Comparison of ENCODE assay signal across 7 mouse cellular contexts in genomic region chr19:60611525-60612215, GRCm38 (mm10). TPM values are rescaled to one million over a fixed set of nuclear protein-coding genes. Genes with fewer than 3 reads are reported as not detected.
A peak's percentile ranks its signal among the peaks of the same experiment; 100 is the strongest.
DNase-seq lines count a peak whose midpoint lies in the region; ATAC-seq and TF ChIP-seq lines count a peak whose summit lies in the region.

No protein-coding gene starts in this region.

- no peaks in the 10 kb centered on the region for H3K36me3 ChIP-seq in hindbrain, embryonic 11.5 days (ENCODE audit: control insufficient read depth, insufficient read depth, low read length)
- no peaks in the 10 kb centered on the region for H3K36me3 ChIP-seq in hindbrain, embryonic 14.5 days (replicated peaks; ENCODE audit: control insufficient read depth, insufficient read depth)
- H3K36me3 ChIP-seq in ES-Bruce4 (ENCODE audit: control insufficient read depth, insufficient read depth, low read length, poor library complexity, severe bottlenecking) = no peaks in the 10 kb centered on the region
- no peaks in the 10 kb centered on the region for H3K36me3 ChIP-seq in embryonic facial prominence, embryonic 14.5 days (ENCODE audit: control insufficient read depth, insufficient read depth, low read length)
- no peaks in the 10 kb centered on the region for H3K36me3 ChIP-seq in intestine, embryonic 15.5 days

- no peak for TF ChIP-seq EP300 in ES-Bruce4 (IDR thresholded peaks at IDR 0.05; ENCODE audit: insufficient read depth, low read depth, low read length)

- no peaks in the 10 kb centered on the region for H3K27me3 ChIP-seq in hindbrain, embryonic 11.5 days (ENCODE audit: control insufficient read depth, insufficient read depth, low read length)
- H3K27me3 ChIP-seq in hindbrain, embryonic 14.5 days (ENCODE audit: control insufficient read depth, insufficient read depth, low read length) = no peaks in the 10 kb centered on the region
- no peaks in the 10 kb centered on the region for H3K27me3 ChIP-seq in ES-Bruce4 (ENCODE audit: control insufficient read depth, insufficient read depth, low read length, poor library complexity, severe bottlenecking)
- no peaks in the 10 kb centered on the region for H3K27me3 ChIP-seq in embryonic facial prominence, embryonic 14.5 days (replicated peaks; ENCODE audit: control insufficient read depth, insufficient read depth, low read length)
- H3K27me3 ChIP-seq in intestine, embryonic 15.5 days (replicated peaks) = no peaks in the 10 kb centered on the region

- H3K4me2 ChIP-seq in hindbrain, embryonic 11.5 days (replicated peaks; ENCODE audit: low read depth, low read length) = no peak overlapping the region
- no peak overlapping the region for H3K4me2 ChIP-seq in hindbrain, embryonic 14.5 days (replicated peaks)
- H3K4me2 ChIP-seq in embryonic facial prominence, embryonic 14.5 days (ENCODE audit: low read depth, low read length) = no peak overlapping the region
- no peak overlapping the region for H3K4me2 ChIP-seq in intestine, embryonic 15.5 days (replicated peaks)

- ATAC-seq in hindbrain, embryonic 11.5 days (ENCODE audit: low FRiP score) = no peak
- no peak for ATAC-seq in hindbrain, embryonic 14.5 days (ENCODE audit: low FRiP score)
- no peak for ATAC-seq in embryonic facial prominence, embryonic 14.5 days (ENCODE audit: low read depth)
- peak; percentile 76 for ATAC-seq in megakaryocyte-erythroid progenitor cell, adult 5-6 weeks (replicated peaks; ENCODE audit: low FRiP score, low TSS enrichment, poor library complexity, severe bottlenecking)
- ATAC-seq in intestine, embryonic 15.5 days = no peak

- WGBS in hindbrain, embryonic 11.5 days = 50% methylated on average over 12 of the region's 12 CpGs
- WGBS in hindbrain, embryonic 14.5 days = 48% methylated on average over 12 of the region's 12 CpGs
- 44% methylated on average over 12 of the region's 12 CpGs for WGBS in embryonic facial prominence, embryonic 14.5 days
- WGBS in intestine, embryonic 15.5 days = 42% methylated on average over 12 of the region's 12 CpGs

- DNase-seq in hindbrain, embryonic 11.5 days (ENCODE audit: low spot score) = peak; percentile 20
- DNase-seq in hindbrain, embryonic 14.5 days (ENCODE audit: low spot score) = no peak
- DNase-seq in 3T3-L1 (ENCODE audit: low read depth, low spot score) = peak; percentile 43
- DNase-seq in embryonic facial prominence, embryonic 14.5 days (ENCODE audit: low spot score) = peak; percentile 14

- H3K4me1 ChIP-seq in hindbrain, embryonic 11.5 days (replicated peaks; ENCODE audit: control insufficient read depth, insufficient read depth, low read length) = no peaks in the 10 kb centered on the region
- no peaks in the 10 kb centered on the region for H3K4me1 ChIP-seq in hindbrain, embryonic 14.5 days (replicated peaks; ENCODE audit: control insufficient read depth, insufficient read depth, low read length)
- no peaks in the 10 kb centered on the region for H3K4me1 ChIP-seq in ES-Bruce4 (ENCODE audit: control insufficient read depth, insufficient read depth, low read length)
- no peaks in the 10 kb centered on the region for H3K4me1 ChIP-seq in embryonic facial prominence, embryonic 14.5 days (ENCODE audit: control insufficient read depth, insufficient read depth, low read length)
- no peaks in the 10 kb centered on the region for H3K4me1 ChIP-seq in intestine, embryonic 15.5 days (replicated peaks)

- H3K9ac ChIP-seq in hindbrain, embryonic 11.5 days (ENCODE audit: low read depth, low read length) = no peak overlapping the region
- no peak overlapping the region for H3K9ac ChIP-seq in hindbrain, embryonic 14.5 days
- H3K9ac ChIP-seq in ES-Bruce4 (ENCODE audit: low read depth, poor library complexity, severe bottlenecking) = no peak overlapping the region
- no peak overlapping the region for H3K9ac ChIP-seq in embryonic facial prominence, embryonic 14.5 days (ENCODE audit: low read depth, low read length)
- no peak overlapping the region for H3K9ac ChIP-seq in intestine, embryonic 15.5 days

- no peak overlapping the region for H3K27ac ChIP-seq in hindbrain, embryonic 11.5 days (ENCODE audit: low read depth, low read length)
- H3K27ac ChIP-seq in hindbrain, embryonic 14.5 days = no peak overlapping the region
- H3K27ac ChIP-seq in ES-Bruce4 (ENCODE audit: insufficient read depth, low read length) = no peak overlapping the region
- H3K27ac ChIP-seq in embryonic facial prominence, embryonic 14.5 days (replicated peaks; ENCODE audit: low read depth, low read length) = no peak overlapping the region
- no peak overlapping the region for H3K27ac ChIP-seq in intestine, embryonic 15.5 days

- H3K9me3 ChIP-seq in hindbrain, embryonic 11.5 days (ENCODE audit: control insufficient read depth, low read length) = no peaks in the 10 kb centered on the region
- H3K9me3 ChIP-seq in hindbrain, embryonic 14.5 days (ENCODE audit: control insufficient read depth, low read length) = no peaks in the 10 kb centered on the region
- H3K9me3 ChIP-seq in ES-Bruce4 (replicated peaks; ENCODE audit: control insufficient read depth, insufficient read depth, low read length, poor library complexity, severe bottlenecking) = no peaks in the 10 kb centered on the region
- no peaks in the 10 kb centered on the region for H3K9me3 ChIP-seq in embryonic facial prominence, embryonic 14.5 days (ENCODE audit: control insufficient read depth, low read length)
- no peaks in the 10 kb centered on the region for H3K9me3 ChIP-seq in intestine, embryonic 15.5 days

- TF ChIP-seq POLR2A in ES-Bruce4 (IDR thresholded peaks at IDR 0.05; ENCODE audit: insufficient read depth, low read length) = no peak

- H3K4me3 ChIP-seq in hindbrain, embryonic 11.5 days (ENCODE audit: low read depth, low read length) = no peak overlapping the region
- H3K4me3 ChIP-seq in hindbrain, embryonic 14.5 days (replicated peaks; ENCODE audit: low read length) = no peak overlapping the region
- H3K4me3 ChIP-seq in ES-Bruce4 (ENCODE audit: low read depth, low read length) = no peak overlapping the region
- no peak overlapping the region for H3K4me3 ChIP-seq in embryonic facial prominence, embryonic 14.5 days (ENCODE audit: low read depth, low read length)
- no peak overlapping the region for H3K4me3 ChIP-seq in intestine, embryonic 15.5 days (replicated peaks)

- TF ChIP-seq CTCF in ES-Bruce4 (IDR thresholded peaks at IDR 0.05; ENCODE audit: low read depth, low read length) = peak; percentile 50

RNA-seq across cellular contexts. Expression of gene Cacul1, which starts 30.8 kb away (rescaled TPM):
- polyA plus RNA-seq in hindbrain, embryonic 11.5 days (2014; fragmentation: Nextera tagmentation; extraction: Ambion mirVana) = 30.9 and 35.0 TPM in 2 replicates
- 27.3 and 32.3 TPM in 2 replicates for polyA plus RNA-seq in hindbrain, embryonic 14.5 days (2014; fragmentation: Nextera tagmentation; extraction: Ambion mirVana)
- polyA plus RNA-seq in ES-Bruce4 (2011; ENCODE audit: insufficient read depth, insufficient read length, low read depth, missing spikeins) = 60.4 and 62.1 TPM in 2 replicates
- polyA plus RNA-seq in embryonic facial prominence, embryonic 14.5 days (2014; fragmentation: Nextera tagmentation; extraction: Ambion mirVana) = 23.6 and 24.0 TPM in 2 replicates
- total RNA-seq in megakaryocyte-erythroid progenitor cell, adult 5-6 weeks (2014; fragmentation: Nextera tagmentation) = 19.8 and 27.2 TPM in 2 replicates
- total RNA-seq in megakaryocyte-erythroid progenitor cell, adult 5-6 weeks (2017) = 30.2 and 38.6 TPM in 2 replicates
- 20.9 and 25.7 TPM in 2 replicates for polyA plus RNA-seq in intestine, embryonic 15.5 days (2015; fragmentation: Nextera tagmentation; extraction: Ambion mirVana)
